8 mouse cellular contexts compared by ENCODE assay signal in the genomic region with DNA sequence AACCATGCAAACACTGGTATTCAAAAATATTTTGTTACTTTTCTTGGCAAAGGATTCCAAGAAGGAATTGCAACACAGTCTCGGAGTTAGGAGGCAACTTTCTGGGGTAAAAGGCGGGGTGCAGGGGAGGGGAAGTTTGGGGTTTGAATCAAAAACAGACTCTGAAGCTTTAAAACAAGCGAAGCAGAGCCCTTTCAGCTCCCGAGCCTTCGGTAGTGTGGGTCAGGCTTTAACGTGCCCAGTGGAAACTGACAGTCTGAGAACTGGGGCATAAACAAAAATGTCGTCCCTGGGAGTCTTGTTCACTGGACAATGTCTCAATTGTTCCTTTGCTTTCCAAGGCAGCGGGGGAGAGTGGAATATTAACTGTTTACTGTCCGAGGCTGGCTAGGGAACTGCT.
DNase-seq lines count a peak whose midpoint lies in the region; ATAC-seq and TF ChIP-seq lines count a peak whose summit lies in the region.

No protein-coding gene starts in this region.

- no peak overlapping the region for H3K9ac ChIP-seq in forebrain, embryonic 16.5 days (replicated peaks; ENCODE audit: low read depth, low read length)
- no peak overlapping the region for H3K9ac ChIP-seq in limb, embryonic 14.5 days (ENCODE audit: low read depth, low read length, severe bottlenecking)
- no peak overlapping the region for H3K9ac ChIP-seq in neural tube, embryonic 14.5 days (replicated peaks; ENCODE audit: low read depth, low read length)

- peak overlapping the region; percentile 15; the same call in 1 of the 2 replicates for H3K4me2 ChIP-seq in forebrain, embryonic 16.5 days (ENCODE audit: low read length)
- 0 out of 2 replicates have a peak overlapping the region, but pooled peaks have one; percentile 2 for H3K4me2 ChIP-seq in limb, embryonic 14.5 days (replicated peaks; ENCODE audit: low read depth, low read length, severe bottlenecking)
- peak overlapping the region; percentile 4; the same call in 1 of the 2 replicates for H3K4me2 ChIP-seq in neural tube, embryonic 14.5 days (ENCODE audit: low read depth, low read length)

- ATAC-seq in forebrain, embryonic 16.5 days, result peak; percentile 43; the same call in 1 of the 2 replicates
- ATAC-seq in limb, embryonic 14.5 days (ENCODE audit: low FRiP score, low read depth), result no peak
- peak; percentile 68 for ATAC-seq in neural tube, embryonic 14.5 days (ENCODE audit: low read depth)

- peaks cover 58% of the 10 kb centered on the region for H3K4me1 ChIP-seq in heart, embryonic 10.5 days
- peaks cover 24% of the 10 kb centered on the region for H3K4me1 ChIP-seq in forebrain, embryonic 16.5 days (replicated peaks; ENCODE audit: control insufficient read depth, insufficient read depth, low read length)
- H3K4me1 ChIP-seq in limb, embryonic 14.5 days (ENCODE audit: control insufficient read depth, insufficient read depth, low read length), result peaks cover 45% of the 10 kb centered on the region
- no peaks in the 10 kb centered on the region for H3K4me1 ChIP-seq in neural tube, embryonic 14.5 days (ENCODE audit: control insufficient read depth, insufficient read depth, low read length)

- no peaks in the 10 kb centered on the region for H3K27me3 ChIP-seq in heart, embryonic 10.5 days (ENCODE audit: insufficient read depth, poor library complexity, severe bottlenecking)
- no peaks in the 10 kb centered on the region for H3K27me3 ChIP-seq in forebrain, embryonic 16.5 days (replicated peaks; ENCODE audit: control insufficient read depth, insufficient read depth, low read length)
- H3K27me3 ChIP-seq in limb, embryonic 14.5 days (ENCODE audit: control insufficient read depth, insufficient read depth, low read length), result no peaks in the 10 kb centered on the region
- H3K27me3 ChIP-seq in neural tube, embryonic 14.5 days (ENCODE audit: control insufficient read depth, insufficient read depth, low read length), result no peaks in the 10 kb centered on the region

- H3K9me3 ChIP-seq in heart, embryonic 10.5 days, result peaks cover 3% of the 10 kb centered on the region; the same call in 1 of the 2 replicates
- H3K9me3 ChIP-seq in forebrain, embryonic 16.5 days (ENCODE audit: control insufficient read depth, low read length), result no peaks in the 10 kb centered on the region
- no peaks in the 10 kb centered on the region for H3K9me3 ChIP-seq in limb, embryonic 14.5 days (ENCODE audit: control insufficient read depth, low read length)
- no peaks in the 10 kb centered on the region for H3K9me3 ChIP-seq in neural tube, embryonic 14.5 days (ENCODE audit: control insufficient read depth, low read length)

- peaks cover 9% of the 10 kb centered on the region for H3K36me3 ChIP-seq in heart, embryonic 10.5 days
- no peaks in the 10 kb centered on the region for H3K36me3 ChIP-seq in forebrain, embryonic 16.5 days (ENCODE audit: control insufficient read depth, insufficient read depth)
- H3K36me3 ChIP-seq in limb, embryonic 14.5 days (ENCODE audit: control insufficient read depth, insufficient read depth, low read length), result no peaks in the 10 kb centered on the region
- H3K36me3 ChIP-seq in neural tube, embryonic 14.5 days (ENCODE audit: control insufficient read depth, insufficient read depth, low read length), result no peaks in the 10 kb centered on the region

- peak; percentile 77 for DNase-seq in heart, embryonic 10.5 days (ENCODE audit: low spot score)
- DNase-seq in heart, adult 8-10 months (ENCODE audit: low spot score), result no peak
- DNase-seq in brain, adult 2 months (ENCODE audit: low read depth, low spot score), result peak; percentile 57
- peak; percentile 23 for DNase-seq in limb, embryonic 14.5 days (ENCODE audit: low spot score)
- no peak for DNase-seq in MN1 (ENCODE audit: low spot score)
- no peak for DNase-seq in spleen, postnatal 36 days (ENCODE audit: low spot score in 2 of 2)

- WGBS in heart, embryonic 10.5 days, result 44% methylated on average over 9 of the region's 9 CpGs
- 2% methylated on average over 9 of the region's 9 CpGs for WGBS in forebrain, embryonic 16.5 days
- 11% methylated on average over 9 of the region's 9 CpGs for WGBS in limb, embryonic 14.5 days
- 7% methylated on average over 9 of the region's 9 CpGs for WGBS in neural tube, embryonic 14.5 days

- no peak for TF ChIP-seq POLR2A in limb, embryonic 14.5 days (IDR thresholded peaks at IDR 0.05; ENCODE audit: borderline replicate concordance, extremely low read depth, insufficient read depth, insufficient read length)

- H3K27ac ChIP-seq in heart, embryonic 10.5 days, result peak overlapping the region; percentile 65; the same call in 1 of the 2 replicates
- 0 out of 2 replicates have a peak overlapping the region, but pooled peaks have one; percentile 15 for H3K27ac ChIP-seq in forebrain, embryonic 16.5 days (ENCODE audit: low read length)
- peak overlapping the region; percentile 23 for H3K27ac ChIP-seq in limb, embryonic 14.5 days (replicated peaks; ENCODE audit: low read depth, low read length)
- peak overlapping the region; percentile 67 for H3K27ac ChIP-seq in neural tube, embryonic 14.5 days (ENCODE audit: low read depth, low read length)

- no peak overlapping the region for H3K4me3 ChIP-seq in heart, embryonic 10.5 days
- H3K4me3 ChIP-seq in forebrain, embryonic 16.5 days (replicated peaks; ENCODE audit: low read length), result no peak overlapping the region
- no peak overlapping the region for H3K4me3 ChIP-seq in limb, embryonic 14.5 days (replicated peaks; ENCODE audit: low read length)
- H3K4me3 ChIP-seq in neural tube, embryonic 14.5 days (ENCODE audit: low read depth, low read length), result no peak overlapping the region

Comparison
In these comparisons a context has a peak if more than half of its experiments do, and no peak if none do; other contexts are left out.
1. DNase-seq: peak in heart, embryonic 10.5 days (single experiment), brain, adult 2 months (single experiment) and limb, embryonic 14.5 days (single experiment); none in heart, adult 8-10 months (single experiment), MN1 (single experiment) and spleen, postnatal 36 days (0 of 2).
2. H3K27ac ChIP-seq: peak in every context shown above with its lines; median percentile 67 in neural tube, embryonic 14.5 days; 65 in heart, embryonic 10.5 days; 23 in limb, embryonic 14.5 days; 15 in forebrain, embryonic 16.5 days.
3. Peak in every context shown above with its lines, with median percentiles within 50 percentile points of each other: H3K4me2 ChIP-seq.